Mouse (Mus musculus) G1E (cell line): ENCODE results near the gene Shisa2.

ENCODE experiments used
- CTCF ChIP-seq: IDR thresholded peaks from 2 replicates; pipeline ENCODE4 v1.5.1; 2012; ENCODE audit warnings: low read depth, low read length, inconsistent platforms, mixed read lengths
- GATA1 ChIP-seq: IDR thresholded peaks from 2 replicates; pipeline ENCODE4 v1.6.1; 2012; ENCODE audit warnings: borderline replicate concordance, low read length, inconsistent platforms, mixed read lengths
- POLR2AphosphoS5 ChIP-seq: IDR thresholded peaks from 2 replicates; pipeline ENCODE4 v1.6.1; 2012; ENCODE audit warnings: low read depth, low read length, inconsistent platforms; ENCODE audit not compliant: insufficient replicate concordance
- TAL1 ChIP-seq: conservative IDR thresholded peaks from 2 replicates; pipeline ENCODE4 v1.6.1; 2012; ENCODE audit warnings: low read depth, low read length, inconsistent platforms, mixed read lengths

GRCm38 (mm10) chr14:59638906-59639703 is 14.0 kb downstream of the Shisa2 start:
- TF ChIP-seq CTCF: no peak
- TF ChIP-seq GATA1: no peak
- TF ChIP-seq TAL1: no peak
- TF ChIP-seq POLR2AphosphoS5: no peak
